Mouse (Mus musculus) right cerebral cortex, postnatal 25 days (tissue): ENCODE results near the gene Gm45717.

Source experiments
- DNase-seq: peaks from one replicate; pipeline ENCODE4 v3.0.0; 2022

The Gm45717 gene

GRCm38 (mm10) chr7:140902036-140902875 lies 53.5 kb downstream of the Gm45717 start:
- DNase-seq, result no peak

- DNase-seq, result no peak
These were observed 55.5 kb downstream of the Gm45717 start, which contains the start of gene Cox8b for GRCm38 (mm10) chr7:140900220-140900619. TSS of gene Cox8b (minus strand) at chr7:140900446.
